Mouse (Mus musculus) heart, postnatal 36 days (tissue): ENCODE data around the gene Eif2ak4. TPM values are rescaled to one million over a fixed set of nuclear protein-coding genes. Genes with fewer than 3 reads are reported as not detected.
A peak's percentile ranks its signal among the peaks of the same experiment; 100 is the strongest.

Experiments
- DNase-seq, 2 experiments: peaks; one replicate each; pipeline ENCODE4 v3.0.0; 2021 to 2022
- intact Hi-C: fragments of 180-260 bp; cut with DNase I; formaldehyde crosslinking; loops from one replicate; pipeline ENCODE4 v1.15.1; 2025
- total RNA-seq, 2 experiments: library from RNA; stranded (reverse); gene quantifications; 2 replicates each; pipeline ENCODE4 v1.2.3; 2021

Eif2ak4 gene
- total RNA-seq: 1 to 10 TPM; 4.8 to 6.5 TPM

GRCm38 (mm10) chr2:118388341-118389335 is at the start of gene Eif2ak4:
Gene Eif2ak4 (plus strand): TSS chr2:118388618.
- intact Hi-C loops: loop anchor here (10.0 kb wide), 1 partner anchor 496 kb away; no protein-coding TSS in a partner anchor

DNA sequence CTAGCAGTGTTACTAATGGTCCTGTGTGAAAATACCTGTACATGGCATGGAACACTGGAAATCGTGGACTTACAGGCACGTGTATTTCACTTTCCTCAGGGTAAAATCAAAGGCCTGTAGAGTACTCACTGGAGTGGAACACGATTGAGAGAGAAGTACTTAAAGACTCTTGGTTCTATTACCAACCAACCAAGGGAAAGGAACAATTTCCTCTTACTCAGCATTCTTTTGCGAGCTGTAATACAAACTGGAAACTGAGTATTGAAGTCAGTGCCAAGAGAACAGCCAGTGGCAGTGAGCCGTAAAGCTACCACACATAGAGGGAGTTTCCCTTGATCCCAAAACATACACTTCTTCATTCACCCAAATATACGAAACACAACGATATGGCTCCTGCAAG is 47.1 kb upstream of the Eif2ak4 start:
- no peak for DNase-seq
- intact Hi-C loops: no loop called here

More at GRCm38 (mm10) chr2:118388341-118389335, at the start of gene Eif2ak4:
- peak; percentile 96 to 97 for DNase-seq

- intact Hi-C loops: no loop called here
- no peak for DNase-seq
Observed at GRCm38 (mm10) chr2:118343897-118344296, 44.5 kb upstream of the Eif2ak4 start.

DNA sequence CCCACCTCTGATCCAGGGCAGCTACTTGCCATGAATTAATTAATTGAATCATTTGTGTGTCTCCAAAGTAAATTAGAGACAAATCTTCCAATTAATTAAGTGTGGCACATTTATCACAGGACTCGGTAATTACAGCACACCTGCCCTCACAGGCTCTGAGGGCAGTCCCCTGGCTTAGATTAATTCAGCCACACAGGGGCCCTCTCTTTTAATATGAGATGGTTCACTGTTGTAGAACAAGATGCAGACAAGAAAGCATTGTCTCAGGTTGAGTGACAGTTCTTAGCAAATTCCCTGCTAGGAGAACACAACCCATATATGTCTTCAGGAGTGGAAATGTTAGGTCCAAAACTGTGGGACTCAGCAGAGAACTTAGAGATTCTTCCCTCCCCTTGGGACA is 42.9 kb upstream of the Eif2ak4 start:
- intact Hi-C loops: no loop called here

DNA sequence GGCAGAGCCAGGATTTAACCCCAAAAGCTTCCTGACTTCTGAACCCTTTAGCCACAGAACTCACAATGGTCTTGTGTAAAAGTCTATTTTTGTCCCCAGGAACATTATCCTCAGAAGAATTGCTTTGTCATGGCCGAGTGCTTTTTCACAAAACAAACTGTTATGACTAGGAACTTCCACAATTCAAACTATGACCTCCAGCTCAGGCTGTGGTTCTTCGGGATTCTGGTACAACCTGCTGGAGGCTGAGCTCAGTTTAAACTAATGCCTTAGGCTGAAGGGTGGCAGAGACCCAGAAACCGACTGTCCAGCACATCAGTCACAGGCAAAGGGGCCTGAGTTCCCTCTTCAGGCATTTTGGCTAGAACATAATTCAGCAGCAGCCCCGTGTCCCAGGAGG is 34.9 kb upstream of the Eif2ak4 start:
- intact Hi-C loops: no loop called here
- DNase-seq: no peak

More for the DNA sequence above, 42.9 kb upstream of the Eif2ak4 start:
- no peak for DNase-seq

- no peak for DNase-seq
- intact Hi-C loops: no loop called here
Observed at GRCm38 (mm10) chr2:118353916-118354403, 34.5 kb upstream of the Eif2ak4 start.

DNA sequence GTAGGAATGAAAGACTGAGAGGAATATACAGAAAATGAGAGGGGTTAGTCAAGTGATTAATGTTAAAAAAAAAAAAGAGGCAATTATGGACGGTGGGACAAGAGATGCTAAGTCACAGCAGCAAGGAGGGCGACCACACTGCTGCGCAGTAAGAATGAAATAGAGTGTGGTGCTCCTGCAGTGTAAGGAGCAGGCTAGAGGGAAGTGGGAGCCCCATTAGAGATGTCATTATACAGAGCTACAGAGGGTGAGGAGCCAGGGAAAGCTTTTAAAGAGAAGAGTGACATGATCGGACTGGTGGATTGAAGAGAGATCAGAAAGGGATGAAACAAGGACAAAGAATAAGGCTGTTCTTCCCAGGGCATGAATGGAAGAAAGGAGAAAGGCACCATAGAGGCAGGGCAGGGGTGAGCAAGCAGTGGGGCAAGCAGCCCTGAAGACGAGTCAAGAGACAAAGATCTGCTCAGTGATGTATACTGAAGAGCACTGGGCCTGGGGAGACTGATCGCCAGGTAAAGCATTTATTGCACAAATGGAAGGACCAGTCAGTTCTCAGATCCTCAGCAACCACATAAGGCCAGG is 33.2 kb upstream of the Eif2ak4 start:
- no peak for DNase-seq
- intact Hi-C loops: no loop called here

GRCm38 (mm10) chr2:118371841-118372240 is 16.6 kb upstream of the Eif2ak4 start:
- intact Hi-C loops: no loop called here
- DNase-seq: no peak

- intact Hi-C loops: no loop called here
- peak in 1 of 2 experiments; percentile 12 for DNase-seq
Observed at GRCm38 (mm10) chr2:118372561-118372900, 15.9 kb upstream of the Eif2ak4 start.

GRCm38 (mm10) chr2:118372901-118373571 is 15.4 kb upstream of the Eif2ak4 start, which contains the start of gene Gpr176:
Gene Gpr176 (minus strand): TSS chr2:118373419.
- peak; percentile 4 to 19 for DNase-seq
- intact Hi-C loops: no loop called here

DNA sequence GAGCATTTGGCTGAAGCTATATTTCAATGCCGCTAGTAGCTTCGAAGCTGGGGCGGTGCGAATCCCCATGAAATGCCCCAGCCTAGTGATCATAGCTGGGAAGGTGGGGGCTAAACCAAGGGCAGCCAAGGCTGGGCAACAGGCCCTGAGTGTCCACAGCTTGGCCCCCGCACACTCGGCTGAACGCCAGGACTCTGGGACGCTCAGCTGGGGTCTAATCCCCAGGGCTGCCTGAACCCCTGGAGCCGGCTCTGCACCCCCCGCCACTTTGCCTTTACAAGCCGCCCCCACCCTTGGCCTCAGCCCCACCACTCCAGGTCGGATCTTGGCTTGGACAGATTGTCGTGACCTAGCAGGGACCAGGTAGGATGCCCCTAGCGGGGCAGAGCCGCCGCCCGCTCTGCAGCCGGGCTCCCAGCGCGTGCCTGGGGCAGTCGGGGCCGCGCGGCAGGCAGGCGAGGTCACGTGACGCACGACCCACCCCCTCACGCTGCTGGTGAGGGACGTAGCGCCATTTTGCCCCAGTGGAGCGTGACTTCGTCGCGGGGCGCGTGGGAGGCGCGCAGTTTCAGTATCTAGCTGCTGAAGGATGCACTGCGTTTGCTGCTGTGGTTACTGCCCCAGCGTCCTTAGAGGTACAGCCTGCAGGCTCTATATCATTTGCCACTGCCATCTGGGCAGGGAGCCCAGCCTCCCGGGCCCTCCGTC is 14.7 kb upstream of the Eif2ak4 start:
- DNase-seq: peak; percentile 36 to 53
- intact Hi-C loops: no loop called here

DNA sequence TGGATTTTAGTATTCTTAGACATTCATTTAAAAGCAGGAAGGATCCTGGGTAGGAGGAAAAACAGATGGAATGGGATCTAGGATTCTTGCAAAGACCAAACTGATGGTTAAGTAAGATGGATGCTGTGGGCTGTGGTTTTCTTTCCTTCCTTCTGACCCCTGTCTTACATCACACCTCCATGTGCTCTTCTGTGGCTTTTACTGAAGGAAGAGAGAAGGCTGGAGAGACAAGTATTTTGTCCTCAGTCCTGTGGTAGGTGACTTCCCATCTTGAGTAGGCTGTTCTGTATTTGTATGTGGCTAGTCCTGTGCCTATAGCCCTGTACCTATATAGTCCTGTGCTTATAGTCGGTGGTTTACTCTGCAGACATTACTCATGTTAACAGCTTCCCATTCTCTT is 12.9 kb upstream of the Eif2ak4 start:
- no peak for DNase-seq
- intact Hi-C loops: no loop called here

- DNase-seq: no peak
Observed at GRCm38 (mm10) chr2:118375931-118376330, 12.5 kb upstream of the Eif2ak4 start.

DNA sequence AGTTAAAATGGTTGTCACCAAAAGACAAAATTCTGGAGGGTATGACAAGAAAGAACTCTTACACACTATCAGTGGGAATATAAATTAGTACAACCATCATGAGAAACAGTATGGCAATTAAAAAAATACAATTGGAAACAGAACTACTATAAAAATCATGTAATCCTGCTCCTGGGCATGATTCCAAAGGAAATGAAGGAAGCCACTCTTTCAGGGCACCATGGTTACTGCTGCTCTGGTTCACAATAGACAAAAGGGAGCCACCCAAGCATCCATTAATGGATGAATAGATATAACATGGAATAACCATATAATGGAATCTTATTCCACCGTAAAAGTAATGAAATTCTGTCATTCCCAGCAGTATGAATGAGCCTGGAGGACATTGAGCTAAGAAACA is 8.7 kb upstream of the Eif2ak4 start:
- intact Hi-C loops: loop anchor here (10.0 kb wide), 1 partner anchor 505 kb away; no protein-coding TSS in a partner anchor
- no peak for DNase-seq

More at GRCm38 (mm10) chr2:118375931-118376330, 12.5 kb upstream of the Eif2ak4 start:
- intact Hi-C loops: no loop called here

DNA sequence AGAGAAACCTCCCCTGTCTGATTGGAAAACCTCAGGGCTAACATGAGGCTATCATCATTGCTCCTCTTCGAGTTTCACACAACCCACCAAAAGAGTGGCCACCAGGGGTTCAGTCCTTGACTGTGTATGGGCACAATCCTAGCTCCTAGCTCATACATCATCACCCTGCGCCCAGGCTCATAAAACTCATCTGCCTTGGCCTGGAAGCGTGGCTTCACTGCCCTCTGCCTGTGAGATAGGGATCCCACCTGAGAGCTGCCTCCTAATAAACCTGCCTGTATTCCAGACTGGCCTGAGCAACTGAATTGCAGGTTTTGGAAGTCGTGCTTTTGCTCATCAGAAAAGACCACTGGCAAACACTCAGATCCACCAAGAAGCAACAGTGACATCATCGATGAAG is 5.0 kb upstream of the Eif2ak4 start:
- intact Hi-C loops: loop anchor here (10.0 kb wide), 1 partner anchor 501 kb away; no protein-coding TSS in a partner anchor
- no peak for DNase-seq

DNA sequence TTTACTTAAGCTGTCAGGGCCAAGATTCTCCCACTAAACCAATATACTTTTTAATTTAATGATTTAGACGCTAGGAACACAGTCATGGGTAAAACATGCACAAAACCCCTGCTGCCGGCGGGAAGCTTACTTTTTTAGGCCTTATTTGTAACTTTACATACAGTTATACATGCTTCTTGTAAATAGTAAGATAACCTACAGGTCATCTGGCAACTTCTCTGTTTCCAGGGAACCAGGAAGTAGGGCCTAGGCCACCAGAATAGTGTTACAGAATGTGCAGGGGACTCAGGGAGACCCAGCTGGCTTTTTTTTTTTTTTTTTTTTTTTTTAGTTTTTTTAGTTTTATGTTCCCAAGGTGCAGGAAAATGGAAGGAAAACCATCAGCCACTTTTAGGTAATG is 1.2 kb downstream of the Eif2ak4 start:
- intact Hi-C loops: loop anchor here (10.0 kb wide), 1 partner anchor 495 kb away; no protein-coding TSS in a partner anchor
- DNase-seq: no peak

GRCm38 (mm10) chr2:118390072-118390471 is 1.7 kb downstream of the Eif2ak4 start:
- no peak for DNase-seq
- intact Hi-C loops: no loop called here

GRCm38 (mm10) chr2:118391201-118391600 is 2.8 kb downstream of the Eif2ak4 start:
- intact Hi-C loops: no loop called here

DNA sequence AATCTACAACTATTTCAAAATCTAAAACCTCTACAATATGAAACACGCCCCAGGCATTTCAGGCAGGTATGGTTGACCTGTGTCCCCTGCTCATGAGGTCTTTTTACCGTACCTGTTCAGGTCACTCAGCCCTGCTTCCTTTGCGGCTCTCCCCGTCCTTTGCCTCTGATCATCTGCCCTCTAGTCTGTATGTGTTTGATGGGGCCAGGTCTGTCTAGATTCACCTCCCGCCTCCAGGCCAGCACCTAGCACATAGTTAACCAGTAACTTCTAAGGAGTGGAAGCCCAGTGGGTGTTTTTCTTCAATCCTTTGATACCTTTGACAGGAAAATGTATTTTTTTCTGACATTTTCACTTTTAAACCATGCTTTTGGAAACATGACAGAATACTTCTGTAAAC is 11.3 kb downstream of the Eif2ak4 start:
- DNase-seq: no peak
- intact Hi-C loops: no loop called here

More at GRCm38 (mm10) chr2:118391201-118391600, 2.8 kb downstream of the Eif2ak4 start:
- no peak for DNase-seq
